Mouse (Mus musculus) CH12.LX (cell line): ENCODE results near the gene Fus. TPM values are rescaled to one million over a fixed set of nuclear protein-coding genes. Genes with fewer than 3 reads are reported as not detected.

Source experiments
- DNase-seq: peaks from one replicate; pipeline ENCODE4 v3.0.0-alpha.2; 2013; ENCODE audit errors: extremely low read depth
- H3K27ac ChIP-seq: 2 replicates; pipeline ENCODE4 v1.5.1; 2012; ENCODE audit warnings: low read depth, mild to moderate bottlenecking, control low read depth, moderate library complexity; ENCODE audit not compliant: insufficient read depth
- H3K27me3 ChIP-seq: replicated peaks from 2 replicates; pipeline ENCODE3; 2012; ENCODE audit warnings: inconsistent platforms
- H3K36me3 ChIP-seq, 2 experiments: replicated peaks in 1 of 2; 2 replicates each; pipeline versions ENCODE3 to v1.6.1; 2012; ENCODE audit warnings: inconsistent platforms in 1 of 2, low read length in 1 of 2, mild to moderate bottlenecking in 1 of 2, mixed read lengths in 1 of 2, moderate library complexity in 1 of 2; ENCODE audit not compliant: control insufficient read depth in 1 of 2, insufficient read depth in 1 of 2
- H3K4me1 ChIP-seq, 2 experiments: 2 replicates each; pipeline ENCODE4 v1.6.1; 2012; ENCODE audit warnings: inconsistent platforms in 1 of 2, moderate library complexity in 1 of 2; ENCODE audit not compliant: insufficient read depth in 2 of 2, control insufficient read depth in 1 of 2
- H3K4me2 ChIP-seq: 2 replicates; pipeline ENCODE4 v1.6.1; 2012; ENCODE audit warnings: low read depth, mild to moderate bottlenecking, control low read depth; ENCODE audit not compliant: poor library complexity, insufficient read depth, severe bottlenecking
- H3K4me3 ChIP-seq, 3 experiments: fragments of 150-350 bp in 1 of 3; sonication (generic) in 1 of 3; replicated peaks in 1 of 3; 2 replicates each; pipeline versions ENCODE3 to v1.5.1; 2011 to 2012; ENCODE audit warnings: low read depth in 2 of 3, low read length in 2 of 3, mild to moderate bottlenecking in 2 of 3, moderate library complexity in 2 of 3, control low read depth in 1 of 3, improper control_type of control experiment in 1 of 3, inconsistent platforms in 1 of 3, mixed read lengths in 1 of 3; ENCODE audit not compliant: poor library complexity in 1 of 3
- H3K79me2 ChIP-seq: replicated peaks from 2 replicates; pipeline ENCODE4 v1.6.1; 2012; ENCODE audit warnings: mild to moderate bottlenecking, moderate library complexity; ENCODE audit not compliant: control insufficient read depth, poor library complexity, insufficient read depth, severe bottlenecking; ENCODE audit errors: extremely low read depth
- H3K9ac ChIP-seq: 2 replicates; pipeline ENCODE4 v1.6.1; 2012; ENCODE audit warnings: low read depth, mild to moderate bottlenecking, control low read depth, moderate library complexity; ENCODE audit not compliant: insufficient read depth
- H3K9me3 ChIP-seq: replicated peaks from 2 replicates; pipeline ENCODE3; 2012; ENCODE audit warnings: low read length, inconsistent platforms, mixed read lengths
- BHLHE40 ChIP-seq: IDR thresholded peaks from 2 replicates; pipeline ENCODE4 v1.6.1; 2011; ENCODE audit warnings: mild to moderate bottlenecking, low read depth, low read length, improper control_type of control experiment
- CHD1 ChIP-seq: IDR thresholded peaks from 2 replicates; pipeline ENCODE4 v1.6.1; 2012; ENCODE audit warnings: low read depth, low read length, improper control_type of control experiment, inconsistent platforms
- CHD2 ChIP-seq: IDR thresholded peaks from 2 replicates; pipeline ENCODE4 v1.6.1; 2011; ENCODE audit warnings: low read length, improper control_type of control experiment
- CTCF ChIP-seq, 2 experiments: IDR thresholded peaks in 1 of 2; conservative IDR thresholded peaks in 1 of 2; 2 replicates each; pipeline ENCODE4 v1.5.1; 2011 to 2012; ENCODE audit warnings: low read depth in 2 of 2, low read length in 2 of 2, improper control_type of control experiment in 1 of 2, inconsistent platforms in 1 of 2, mild to moderate bottlenecking in 1 of 2, moderate library complexity in 1 of 2
- E2F4 ChIP-seq: IDR thresholded peaks from 2 replicates; pipeline ENCODE4 v1.6.1; 2011; ENCODE audit warnings: low read depth, low read length, improper control_type of control experiment; ENCODE audit not compliant: insufficient replicate concordance
- ELF1 ChIP-seq: IDR thresholded peaks from 2 replicates; pipeline ENCODE4 v1.6.1; 2014; ENCODE audit warnings: low read depth, mild to moderate bottlenecking, inconsistent platforms, low read length, improper control_type of control experiment
- EP300 ChIP-seq: IDR thresholded peaks from 2 replicates; pipeline ENCODE4 v1.6.1; 2011; ENCODE audit warnings: low read length, improper control_type of control experiment
- ETS1 ChIP-seq: conservative IDR thresholded peaks from 2 replicates; pipeline ENCODE4 v1.6.1; 2012; ENCODE audit warnings: low read depth, mild to moderate bottlenecking, inconsistent platforms, low read length, improper control_type of control experiment, moderate library complexity
- GABPA ChIP-seq: IDR thresholded peaks from 2 replicates; pipeline ENCODE4 v1.6.1; 2012; ENCODE audit warnings: low read depth, low read length, improper control_type of control experiment, inconsistent platforms; ENCODE audit not compliant: insufficient replicate concordance
- HCFC1 ChIP-seq: IDR thresholded peaks from 2 replicates; pipeline ENCODE4 v1.6.1; 2012; ENCODE audit warnings: low read depth, mild to moderate bottlenecking, inconsistent platforms, low read length, improper control_type of control experiment
- IRF4 ChIP-seq: IDR thresholded peaks from 2 replicates; pipeline ENCODE4 v1.6.1; 2014; ENCODE audit warnings: low read depth, mild to moderate bottlenecking, inconsistent platforms, low read length, improper control_type of control experiment
- JUN ChIP-seq: IDR thresholded peaks from 2 replicates; pipeline ENCODE4 v1.6.1; 2011; ENCODE audit warnings: low read depth, mild to moderate bottlenecking, low read length, improper control_type of control experiment, moderate library complexity; ENCODE audit not compliant: insufficient read depth
- JUND ChIP-seq: conservative IDR thresholded peaks from 2 replicates; pipeline ENCODE4 v1.6.1; 2011; ENCODE audit warnings: low read depth, low read length, improper control_type of control experiment
- KAT2A ChIP-seq: IDR thresholded peaks from 2 replicates; pipeline ENCODE4 v1.6.1; 2012; ENCODE audit warnings: low read length, improper control_type of control experiment, inconsistent platforms; ENCODE audit not compliant: insufficient replicate concordance
- MAFK ChIP-seq: IDR thresholded peaks from 2 replicates; pipeline ENCODE4 v1.6.1; 2011; ENCODE audit warnings: low read length, improper control_type of control experiment; ENCODE audit not compliant: insufficient replicate concordance
- MAX ChIP-seq: IDR thresholded peaks from 2 replicates; pipeline ENCODE4 v1.6.1; 2011; ENCODE audit warnings: low read length, improper control_type of control experiment
- MAZ ChIP-seq: IDR thresholded peaks from 2 replicates; pipeline ENCODE4 v1.6.1; 2012; ENCODE audit warnings: low read depth, mild to moderate bottlenecking, inconsistent platforms, low read length, improper control_type of control experiment, moderate library complexity
- MXI1 ChIP-seq: IDR thresholded peaks from 2 replicates; pipeline ENCODE4 v1.6.1; 2011; ENCODE audit warnings: mild to moderate bottlenecking, low read depth, low read length, improper control_type of control experiment
- MYC ChIP-seq: IDR thresholded peaks from 2 replicates; pipeline ENCODE4 v1.6.1; 2011; ENCODE audit warnings: low read depth, mild to moderate bottlenecking, improper control_type of control experiment, low read length
- NELFE ChIP-seq: IDR thresholded peaks from 2 replicates; pipeline ENCODE4 v1.6.1; 2011; ENCODE audit warnings: low read depth, low read length, improper control_type of control experiment
- NRF1 ChIP-seq: IDR thresholded peaks from 2 replicates; pipeline ENCODE4 v1.6.1; 2014; ENCODE audit warnings: low read depth, mild to moderate bottlenecking, inconsistent platforms, low read length, improper control_type of control experiment, moderate library complexity
- PAX5 ChIP-seq: IDR thresholded peaks from 2 replicates; pipeline ENCODE4 v1.6.1; 2012; ENCODE audit warnings: low read length, inconsistent platforms, mixed read lengths
- POLR2A ChIP-seq: IDR thresholded peaks from 2 replicates; pipeline ENCODE4 v1.6.1; 2011; ENCODE audit warnings: low read depth, mild to moderate bottlenecking, improper control_type of control experiment, low read length
- POLR2AphosphoS2 ChIP-seq: IDR thresholded peaks from 2 replicates; pipeline ENCODE4 v1.6.1; 2011; ENCODE audit warnings: low read depth, low read length, improper control_type of control experiment
- RAD21 ChIP-seq: IDR thresholded peaks from 2 replicates; pipeline ENCODE4 v1.6.1; 2011; ENCODE audit warnings: low read depth, mild to moderate bottlenecking, low read length, improper control_type of control experiment, moderate library complexity
- RCOR1 ChIP-seq: conservative IDR thresholded peaks from 2 replicates; pipeline ENCODE4 v1.6.1; 2012; ENCODE audit warnings: low read depth, mild to moderate bottlenecking, inconsistent platforms, low read length, improper control_type of control experiment
- SIN3A ChIP-seq: IDR thresholded peaks from 2 replicates; pipeline ENCODE4 v1.6.1; 2012; ENCODE audit warnings: low read length, improper control_type of control experiment, inconsistent platforms
- SMC3 ChIP-seq: IDR thresholded peaks from 2 replicates; pipeline ENCODE4 v1.6.1; 2011; ENCODE audit warnings: low read depth, low read length, improper control_type of control experiment
- TBP ChIP-seq: conservative IDR thresholded peaks from 2 replicates; pipeline ENCODE4 v1.6.1; 2011; ENCODE audit warnings: low read depth, low read length, improper control_type of control experiment
- TCF12 ChIP-seq: IDR thresholded peaks from 2 replicates; pipeline ENCODE4 v1.6.1; 2014; ENCODE audit warnings: low read depth, mild to moderate bottlenecking, inconsistent platforms, low read length, improper control_type of control experiment
- UBTF ChIP-seq: IDR thresholded peaks from 2 replicates; pipeline ENCODE4 v1.6.1; 2012; ENCODE audit warnings: low read depth, mild to moderate bottlenecking, inconsistent platforms, low read length, improper control_type of control experiment, moderate library complexity
- USF1 ChIP-seq: IDR thresholded peaks from 2 replicates; pipeline ENCODE4 v1.6.1; 2014; ENCODE audit warnings: low read depth, mild to moderate bottlenecking, inconsistent platforms, low read length, improper control_type of control experiment
- USF2 ChIP-seq: conservative IDR thresholded peaks from 2 replicates; pipeline ENCODE4 v1.6.1; 2011; ENCODE audit warnings: low read depth, low read length, improper control_type of control experiment
- ZC3H11A ChIP-seq: IDR thresholded peaks from 2 replicates; pipeline ENCODE4 v1.6.1; 2012; ENCODE audit warnings: low read depth, mild to moderate bottlenecking, inconsistent platforms, low read length, improper control_type of control experiment
- ZKSCAN1 ChIP-seq: IDR thresholded peaks from 2 replicates; pipeline ENCODE4 v1.6.1; 2012; ENCODE audit warnings: low read depth, inconsistent platforms, low read length, improper control_type of control experiment, borderline replicate concordance
- ZMIZ1 ChIP-seq: IDR thresholded peaks from 2 replicates; pipeline ENCODE4 v1.6.1; 2012; ENCODE audit warnings: low read depth, mild to moderate bottlenecking, inconsistent platforms, low read length, improper control_type of control experiment
- ZNF384 ChIP-seq: IDR thresholded peaks from 2 replicates; pipeline ENCODE4 v1.6.1; 2012; ENCODE audit warnings: low read depth, low read length, improper control_type of control experiment, inconsistent platforms
- dilution Hi-C: fragments of 300-500 bp; cut with MboI; formaldehyde crosslinking; loops from 2 replicates; pipeline ENCODE4 v1.14.3; 2020; ENCODE audit warnings: low sequenced_read_pairs; ENCODE audit not compliant: extremely low pct_unique_long_range_greater_than_20kb, extremely low pct_ligation_motif_present
- in situ Hi-C: fragments of 300-500 bp; cut with MboI; formaldehyde crosslinking; loops from 3 replicates; pipeline ENCODE4 v1.14.3; 2019; ENCODE audit warnings: low sequenced_read_pairs, low pct_ligation_motif_present, low pct_unique_long_range_greater_than_20kb, mixed read lengths
- polyA plus RNA-seq: library from polyadenylated mRNA; unstranded; fragments of >175 nt; gene quantifications from 2 replicates; pipeline ENCODE4 v1.2.1, GENCODE M21; 2012; ENCODE audit warnings: low read depth; ENCODE audit not compliant: insufficient read length
- total RNA-seq, 2 experiments: library from RNA; depleted of rRNA; stranded (reverse); fragments of 300-350 nt in 1 of 2; fragments of >200 nt in 1 of 2; gene quantifications; 2 replicates each; pipeline ENCODE4 v1.2.3; 2012 to 2014

Gene Fus
- total RNA-seq (2012; rRNA removed), result 57.7 and 61.8 TPM in 2 replicates
- 28.0 and 39.2 TPM in 2 replicates for total RNA-seq (2014; rRNA removed)
- polyA plus RNA-seq, result 832 and 848 TPM in 2 replicates

- H3K36me3 ChIP-seq, result peaks cover 19 to 32% of the 10 kb centered on the region in 2 experiments
- peak within 1 kb of the TSS; percentile 72 to 91 (median 74) for H3K4me3 ChIP-seq
- peaks cover 7% of the 10 kb centered on the region for H3K27me3 ChIP-seq
- dilution Hi-C loops, result no loop called here
- H3K4me1 ChIP-seq, result peaks cover 0 to 25% of the 10 kb centered on the region in 2 experiments; a peak in 2 of 4 replicates
- peak within 1 kb of the TSS; percentile 86 for H3K27ac ChIP-seq
- DNase-seq, result peak; percentile 92
- H3K79me2 ChIP-seq, result peaks cover 42% of the 10 kb centered on the region
- H3K9me3 ChIP-seq, result no peaks in the 10 kb centered on the region
- in situ Hi-C loops, result no loop called here
- H3K4me2 ChIP-seq, result peak within 1 kb of the TSS; percentile 96
- peak within 1 kb of the TSS; percentile 71 for H3K9ac ChIP-seq
- peak; percentile 62; the same call in 1 of the 2 replicates for TF ChIP-seq RCOR1
- peak; percentile 53; the same call in 1 of the 2 replicates for TF ChIP-seq BHLHE40
- TF ChIP-seq HCFC1, result peak; percentile 64
- TF ChIP-seq SMC3, result no peak
- TF ChIP-seq ZKSCAN1, result no peak
- TF ChIP-seq ETS1, result peak; percentile 37; the same call in 1 of the 2 replicates
- TF ChIP-seq CTCF (conservative IDR thresholded peaks at IDR 0.05 in 1 of 2, IDR thresholded peaks at IDR 0.05 in 1 of 2; ENCODE audit: low read depth in 2 of 2, low read length in 2 of 2), result no peak
- TF ChIP-seq ELF1, result peak; percentile 77
- no peak for TF ChIP-seq JUN
- TF ChIP-seq MAX, result peak; percentile 50
- no peak for TF ChIP-seq ZC3H11A
- no peak for TF ChIP-seq RAD21
- TF ChIP-seq USF1, result no peak
- no peak for TF ChIP-seq ZNF384
- TF ChIP-seq JUND, result no peak
- TF ChIP-seq KAT2A, result 0 out of 2 replicates have a peak, but pooled peaks have one; percentile 45
- peak; percentile 79 for TF ChIP-seq NRF1
- TF ChIP-seq ZMIZ1, result peak; percentile 99
- TF ChIP-seq IRF4, result peak; percentile 91
- no peak for TF ChIP-seq PAX5
- peak; percentile 100 for TF ChIP-seq POLR2A
- no peak; the same call in 1 of the 2 replicates for TF ChIP-seq USF2
- TF ChIP-seq UBTF, result peak; percentile 86; the same call in 1 of the 2 replicates
- TF ChIP-seq NELFE, result peak; percentile 100
- no peak for TF ChIP-seq GABPA
- TF ChIP-seq E2F4, result 0 out of 2 replicates have a peak, but pooled peaks have one; percentile 41
- TF ChIP-seq MAZ, result peak; percentile 88
- no peak for TF ChIP-seq MAFK
- TF ChIP-seq CHD2, result no peak; the same call in 1 of the 2 replicates
- TF ChIP-seq TCF12, result peak; percentile 88
- peak; percentile 61; the same call in 1 of the 2 replicates for TF ChIP-seq MYC
- peak; percentile 99 for TF ChIP-seq CHD1
- TF ChIP-seq POLR2AphosphoS2, result peak; percentile 99
- TF ChIP-seq MXI1, result peak; percentile 87; the same call in 1 of the 2 replicates
- peak; percentile 70 for TF ChIP-seq SIN3A
- TF ChIP-seq EP300, result no peak
- peak; percentile 93 for TF ChIP-seq TBP
Observed at GRCm38 (mm10) chr7:127967004-127967921, at the start of gene Fus. Gene Fus, plus strand, starts transcription at chr7:127967457.
